In genomic region chr5:75249671-75250070, GRCm38 (mm10) we compare ENCODE assay signal across 21 mouse cellular contexts.
A peak's percentile ranks its signal among the peaks of the same experiment; 100 is the strongest.
DNase-seq lines count a peak whose midpoint lies in the region.
"Had no signal": no experiment of that assay in that cellular context is flagged by ENCODE, and none has a peak within 500 bp of the region (broad histone marks: within the 10 kb centered on the region; RNA-seq: fewer than 3 reads in every experiment).

No protein-coding gene starts in this region.

- H3K27me3 ChIP-seq in hindbrain, embryonic 10.5 days (ENCODE audit: insufficient read depth, poor library complexity, severe bottlenecking) = no peaks in the 10 kb centered on the region
- H3K27me3 ChIP-seq: CH12.LX had no signal

- WGBS in hindbrain, embryonic 10.5 days = 72% methylated on average over 3 of the region's 3 CpGs

- no peak overlapping the region for H3K4me3 ChIP-seq in hindbrain, embryonic 10.5 days

- H3K27ac ChIP-seq in hindbrain, embryonic 10.5 days = no peak overlapping the region

- no peaks in the 10 kb centered on the region for H3K36me3 ChIP-seq in hindbrain, embryonic 10.5 days
- H3K36me3 ChIP-seq: G1E had no signal

- H3K9me3 ChIP-seq in hindbrain, embryonic 10.5 days = no peaks in the 10 kb centered on the region
- H3K9me3 ChIP-seq: G1E had no signal

- no peaks in the 10 kb centered on the region for H3K4me1 ChIP-seq in hindbrain, embryonic 10.5 days (replicated peaks)

- peak; percentile 86 for DNase-seq in 3T3-L1 (ENCODE audit: low read depth, low spot score)
- DNase-seq in NIH3T3 (ENCODE audit: low read depth) = peak; percentile 69
- peak; percentile 20 for DNase-seq in brain, adult 2 months (ENCODE audit: low read depth, low spot score)
- DNase-seq in cerebellum, adult 11 months = no peak
- no peak for DNase-seq in left cerebral cortex, adult 8-10 months (ENCODE audit: low spot score in 2 of 2)
- no peak for DNase-seq in hindbrain, embryonic 10.5 days (ENCODE audit: low spot score)
- DNase-seq: adrenal gland, adult 2 months; adrenal gland, adult 8-10 months; adrenal gland, postnatal 10 days; adrenal gland, postnatal 14 days; adrenal gland, postnatal 25 days; adrenal gland, postnatal 36 days; B cell, adult 2 months; cerebellum, adult 11-12 months; cerebellum, adult 18-20 months; cerebellum, adult 2 months; cerebellum, adult 8-10 months; cerebellum, adult 9-10 months; cerebellum, adult 9-11 months had no signal

Comparison
In these comparisons a context has a peak if more than half of its experiments do, and no peak if none do; other contexts are left out.
1. DNase-seq: peak in 3T3-L1 (single experiment), NIH3T3 (single experiment) and brain, adult 2 months (single experiment); none in cerebellum, adult 11 months (single experiment), left cerebral cortex, adult 8-10 months (0 of 2) and hindbrain, embryonic 10.5 days (single experiment).